Mouse (Mus musculus) midbrain, embryonic 14.5 days (tissue): Measurements from ENCODE around the gene Gpr63. TPM values are rescaled to one million over a fixed set of nuclear protein-coding genes. Genes with fewer than 3 reads are reported as not detected.
"Not testable (repeated sequence)": the region's sequence is repeated elsewhere in the genome, so short reads cannot be mapped to it uniquely, and the experiment has no call there.

Experiments
- ATAC-seq: fragments of 200-750 bp; cut with Nextera tagmentation; 2 replicates; pipeline ENCODE4 v1.8.0; 2017; ENCODE audit warnings: moderate number of reproducible peaks, moderate library complexity; ENCODE audit not compliant: low FRiP score, low TSS enrichment
- DNase-seq: peaks from one replicate; pipeline ENCODE4 v3.0.0-alpha.2; 2015
- H3K27ac ChIP-seq: fragments of 300-500 bp; sonication (generic); replicated peaks from 2 replicates; pipeline ENCODE4 v1.5.1; 2014; ENCODE audit warnings: mild to moderate bottlenecking, low read depth, low read length, moderate library complexity
- H3K27me3 ChIP-seq: fragments of 300-500 bp; sonication (generic); 2 replicates; pipeline ENCODE4 v1.6.1; 2014; ENCODE audit warnings: low read length, control low read depth, mixed read lengths; ENCODE audit not compliant: control insufficient read depth, insufficient read depth
- H3K36me3 ChIP-seq: fragments of 300-500 bp; sonication (generic); 2 replicates; pipeline ENCODE4 v1.6.1; 2014; ENCODE audit warnings: low read length, control low read depth; ENCODE audit not compliant: control insufficient read depth, insufficient read depth
- H3K4me1 ChIP-seq: fragments of 300-500 bp; sonication (generic); 2 replicates; pipeline ENCODE4 v1.6.1; 2014; ENCODE audit warnings: mild to moderate bottlenecking, antibody characterized with exemption, low read length, control low read depth; ENCODE audit not compliant: control insufficient read depth, insufficient read depth
- H3K4me2 ChIP-seq: fragments of 300-500 bp; sonication (generic); 2 replicates; pipeline ENCODE4 v1.6.1; 2014; ENCODE audit warnings: mild to moderate bottlenecking, low read length, moderate library complexity
- H3K4me3 ChIP-seq: fragments of 300-500 bp; sonication (generic); replicated peaks from 2 replicates; pipeline ENCODE4 v1.5.1; 2014; ENCODE audit warnings: low read depth, low read length
- H3K9ac ChIP-seq: fragments of 300-500 bp; sonication (generic); replicated peaks from 2 replicates; pipeline ENCODE4 v1.6.1; 2014; ENCODE audit warnings: mild to moderate bottlenecking, low read length, moderate library complexity
- H3K9me3 ChIP-seq: fragments of 300-500 bp; sonication (generic); 2 replicates; pipeline ENCODE4 v1.6.1; 2016; ENCODE audit warnings: low read length, control low read depth, mixed read lengths; ENCODE audit not compliant: control insufficient read depth
- WGBS: fragments of 180-500 bp; shearing (Covaris S2); extraction: QIAGEN DNeasy Blood & Tissue Kit; methylation state at CpG from one replicate; pipeline ENCODE4 v1.1.7; 2014; 5-methylcytosine and 5-hydroxymethylcytosine counted together
- polyA plus RNA-seq: library from polyadenylated mRNA; unstranded; fragments of >200 nt; fragmentation: Nextera tagmentation; extraction: Ambion mirVana; gene quantifications from 2 replicates; pipeline ENCODE4 v1.2.1, GENCODE M21; 2014

The Gpr63 gene
- polyA plus RNA-seq, 1 experiment from 2014 or later = 2.3 TPM

GRCm38 (mm10) chr4:24978589-24978988, 12.4 kb downstream of the Gpr63 start:
- Histone ChIP-seq H3K27ac (no peak overlapping the region), H3K27me3 (no peaks in the 10 kb centered on the region), H3K4me3 (no peak overlapping the region), H3K9me3 (no peaks in the 10 kb centered on the region), H3K4me2 (no peak overlapping the region), H3K4me1 (no peaks in the 10 kb centered on the region), H3K36me3 (no peaks in the 10 kb centered on the region), H3K9ac (no peak overlapping the region)
- WGBS = 33% methylated on average over 4 of the region's 4 CpGs
- DNase-seq (peak; percentile 28), ATAC-seq (peak; percentile 44; the same call in 1 of the 2 replicates)

- Histone ChIP-seq H3K9me3 (no peaks in the 10 kb centered on the region), H3K36me3 (no peaks in the 10 kb centered on the region), H3K27ac (no peak overlapping the region), H3K4me1 (no peaks in the 10 kb centered on the region), H3K4me3 (no peak overlapping the region), H3K9ac (no peak overlapping the region), H3K27me3 (no peaks in the 10 kb centered on the region), H3K4me2 (no peak overlapping the region)
- WGBS = 89% methylated on average over 5 of the region's 5 CpGs
- no peak for ATAC-seq
- no peak for DNase-seq
Measured at GRCm38 (mm10) chr4:24985612-24986011, 19.4 kb downstream of the Gpr63 start.

GRCm38 (mm10) chr4:24991475-24991874, 25.3 kb downstream of the Gpr63 start:
- no peaks in the 10 kb centered on the region for H3K36me3 ChIP-seq
- ATAC-seq (no peak), DNase-seq (no peak)
- WGBS = 91% methylated on average over 2 of the region's 2 CpGs
- H3K4me2 ChIP-seq = no peak overlapping the region
- no peak overlapping the region for H3K9ac ChIP-seq
- no peaks in the 10 kb centered on the region for H3K9me3 ChIP-seq
- H3K27ac ChIP-seq = no peak overlapping the region
- no peaks in the 10 kb centered on the region for H3K27me3 ChIP-seq
- H3K4me1 ChIP-seq = no peaks in the 10 kb centered on the region
- no peak overlapping the region for H3K4me3 ChIP-seq

- H3K27ac ChIP-seq, ATAC-seq, H3K4me1 ChIP-seq, H3K9me3 ChIP-seq, H3K36me3 ChIP-seq, H3K27me3 ChIP-seq, H3K4me3 ChIP-seq, DNase-seq, H3K4me2 ChIP-seq, H3K9ac ChIP-seq: not testable (repeated sequence)
- 93% methylated on average over 8 of the region's 8 CpGs for WGBS
Measured at GRCm38 (mm10) chr4:25009328-25009727, 43.1 kb downstream of the Gpr63 start.

- peak; percentile 31; the same call in 1 of the 2 replicates for ATAC-seq
- Histone ChIP-seq H3K4me2 (no peak overlapping the region), H3K27ac (no peak overlapping the region), H3K4me3 (no peak overlapping the region), H3K27me3 (no peaks in the 10 kb centered on the region), H3K9me3 (no peaks in the 10 kb centered on the region), H3K9ac (no peak overlapping the region), H3K36me3 (peaks cover 9% of the 10 kb centered on the region; the same call in 1 of the 2 replicates), H3K4me1 (no peaks in the 10 kb centered on the region)
- WGBS = 83% methylated on average over 5 of the region's 5 CpGs
- peak; percentile 10 for DNase-seq
Measured at GRCm38 (mm10) chr4:25011780-25012179, 45.6 kb downstream of the Gpr63 start.

GRCm38 (mm10) chr4:25012726-25013125, 46.5 kb downstream of the Gpr63 start:
- Histone ChIP-seq H3K4me2 (no peak overlapping the region), H3K9ac (no peak overlapping the region), H3K9me3 (no peaks in the 10 kb centered on the region), H3K27ac (no peak overlapping the region), H3K36me3 (0 out of 2 replicates have a peak, but pooled peaks cover 3% of the 10 kb centered on the region), H3K4me3 (no peak overlapping the region), H3K27me3 (no peaks in the 10 kb centered on the region), H3K4me1 (no peaks in the 10 kb centered on the region)
- DNase-seq (no peak), ATAC-seq (no peak)
- 94% methylated on average over 3 of the region's 3 CpGs for WGBS

- Histone ChIP-seq H3K9ac (no peak overlapping the region), H3K4me2 (no peak overlapping the region), H3K27me3 (no peaks in the 10 kb centered on the region), H3K4me3 (no peak overlapping the region), H3K9me3 (no peaks in the 10 kb centered on the region), H3K4me1 (no peaks in the 10 kb centered on the region), H3K27ac (no peak overlapping the region), H3K36me3 (no peaks in the 10 kb centered on the region)
- ATAC-seq = no peak
- no peak for DNase-seq
- 90% methylated on average over 2 of the region's 2 CpGs for WGBS
Measured at GRCm38 (mm10) chr4:25015017-25015655, 48.9 kb downstream of the Gpr63 start.

- ATAC-seq (no peak), DNase-seq (no peak)
- H3K4me1 ChIP-seq = no peaks in the 10 kb centered on the region
- no peak overlapping the region for H3K4me2 ChIP-seq
- no peaks in the 10 kb centered on the region for H3K36me3 ChIP-seq
- H3K9ac ChIP-seq = no peak overlapping the region
- H3K27me3 ChIP-seq = no peaks in the 10 kb centered on the region
- no peak overlapping the region for H3K27ac ChIP-seq
- H3K4me3 ChIP-seq = no peak overlapping the region
- no peaks in the 10 kb centered on the region for H3K9me3 ChIP-seq
- 94% methylated on average over 2 of the region's 2 CpGs for WGBS
Measured at GRCm38 (mm10) chr4:25028252-25028651, 62.0 kb downstream of the Gpr63 start.

- no peaks in the 10 kb centered on the region for H3K4me1 ChIP-seq
- no peak overlapping the region for H3K9ac ChIP-seq
- H3K36me3 ChIP-seq = no peaks in the 10 kb centered on the region
- WGBS = 72% methylated on average over 1 of the region's 1 CpGs
- H3K27ac ChIP-seq = no peak overlapping the region
- H3K27me3 ChIP-seq = no peaks in the 10 kb centered on the region
- no peaks in the 10 kb centered on the region for H3K9me3 ChIP-seq
- no peak overlapping the region for H3K4me2 ChIP-seq
- no peak for DNase-seq
- no peak overlapping the region for H3K4me3 ChIP-seq
- ATAC-seq = no peak
Measured at GRCm38 (mm10) chr4:25028752-25029151, 62.5 kb downstream of the Gpr63 start.
